Mouse (Mus musculus): ENCODE data around the gene Dusp16. TPM values are rescaled to one million over a fixed set of nuclear protein-coding genes. Genes with fewer than 3 reads are reported as not detected.
"Not testable (repeated sequence)": the region's sequence is repeated elsewhere in the genome, so short reads cannot be mapped to it uniquely, and the experiment has no call there.

Dusp16 gene
- polyA plus RNA-seq, 1 experiment from 2014 or later: 14.2 TPM

GRCm38 (mm10) chr6:134673712-134674111 is 118.7 kb downstream of the Dusp16 start:
- not testable (repeated sequence) for H3K4me1 ChIP-seq; H3K9me3 ChIP-seq (replicated peaks); DNase-seq (ENCODE audit: low spot score); H3K36me3 ChIP-seq; H3K27ac ChIP-seq (replicated peaks); H3K4me3 ChIP-seq; H3K27me3 ChIP-seq (ENCODE audit: low read depth, poor library complexity, severe bottlenecking)
- 90% methylated on average over 8 of the region's 8 CpGs for WGBS

DNA sequence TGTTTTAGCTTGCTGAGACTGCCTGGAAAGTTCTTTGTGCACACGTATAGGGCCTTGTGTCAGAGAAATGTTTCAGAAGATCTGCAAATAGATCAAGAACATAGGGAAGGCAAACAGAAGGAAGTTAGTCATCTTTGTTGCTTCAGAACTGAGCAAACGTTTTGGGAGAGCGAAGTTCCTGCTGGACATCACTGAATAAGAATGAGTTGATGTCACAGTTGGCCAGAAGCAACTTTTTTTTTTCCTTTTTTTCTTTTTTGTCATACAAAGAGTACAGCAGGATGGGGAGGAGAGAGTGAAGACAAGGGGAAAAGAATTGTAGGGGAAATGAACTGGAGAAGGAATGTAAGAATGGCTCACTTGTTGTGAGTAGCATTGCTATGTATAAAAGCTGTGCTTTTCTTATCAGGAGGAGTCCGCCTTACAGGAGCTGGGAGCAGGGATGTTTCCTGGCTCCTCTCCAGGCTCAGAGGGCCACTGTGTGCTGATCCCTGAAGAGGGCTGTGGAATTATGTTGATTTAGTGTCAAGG is 121.5 kb downstream of the Dusp16 start:
- DNase-seq (ENCODE audit: low spot score): no peak
- Histone ChIP-seq H3K4me1 (peaks cover 4% of the 10 kb centered on the region), H3K4me3 (no peak overlapping the region), H3K36me3 (no peaks in the 10 kb centered on the region), H3K27ac (replicated peaks) (no peak overlapping the region), H3K27me3 (ENCODE audit: low read depth, poor library complexity, severe bottlenecking) (no peaks in the 10 kb centered on the region), H3K9me3 (replicated peaks) (no peaks in the 10 kb centered on the region)
- WGBS: 79% methylated on average over 4 of the region's 4 CpGs

GRCm38 (mm10) chr6:134669179-134669865 is 123.1 kb downstream of the Dusp16 start:
- no peaks in the 10 kb centered on the region for H3K9me3 ChIP-seq (replicated peaks)
- H3K4me1 ChIP-seq: peaks cover 4% of the 10 kb centered on the region
- no peaks in the 10 kb centered on the region for H3K27me3 ChIP-seq (ENCODE audit: low read depth, poor library complexity, severe bottlenecking)
- no peak for DNase-seq (ENCODE audit: low spot score)
- 86% methylated on average over 6 of the region's 6 CpGs for WGBS
- H3K27ac ChIP-seq (replicated peaks): no peak overlapping the region
- no peak overlapping the region for H3K4me3 ChIP-seq
- no peaks in the 10 kb centered on the region for H3K36me3 ChIP-seq

- H3K27ac ChIP-seq (replicated peaks): no peak overlapping the region
- H3K27me3 ChIP-seq (ENCODE audit: low read depth, poor library complexity, severe bottlenecking): no peaks in the 10 kb centered on the region
- H3K36me3 ChIP-seq: no peaks in the 10 kb centered on the region
- no peak for DNase-seq (ENCODE audit: low spot score)
- 96% methylated on average over 2 of the region's 2 CpGs for WGBS
- no peak overlapping the region for H3K4me3 ChIP-seq
- peaks cover 4% of the 10 kb centered on the region for H3K4me1 ChIP-seq
- H3K9me3 ChIP-seq (replicated peaks): no peaks in the 10 kb centered on the region
Observed at GRCm38 (mm10) chr6:134668519-134668918, 123.9 kb downstream of the Dusp16 start.

- no peaks in the 10 kb centered on the region for H3K36me3 ChIP-seq
- 83% methylated on average over 9 of the region's 9 CpGs for WGBS
- H3K27me3 ChIP-seq (ENCODE audit: low read depth, poor library complexity, severe bottlenecking): no peaks in the 10 kb centered on the region
- DNase-seq (ENCODE audit: low spot score): no peak
- H3K4me1 ChIP-seq: no peaks in the 10 kb centered on the region
- no peak overlapping the region for H3K27ac ChIP-seq (replicated peaks)
- no peak overlapping the region for H3K4me3 ChIP-seq
- H3K9me3 ChIP-seq (replicated peaks): no peaks in the 10 kb centered on the region
Observed at GRCm38 (mm10) chr6:134665817-134666216, 126.6 kb downstream of the Dusp16 start.

Other genes with a start within 250 kb of the Dusp16 start
- gene Lrp6, start 225.7 kb downstream of the Dusp16 start, polyA plus RNA-seq (2016; fragmentation: Nextera tagmentation; extraction: Ambion mirVana): 24.4 and 24.5 TPM in 2 replicates
- gene Mansc1, start 160.1 kb downstream of the Dusp16 start, polyA plus RNA-seq (2016; fragmentation: Nextera tagmentation; extraction: Ambion mirVana): 0.49 and 1.3 TPM in 2 replicates
- gene Borcs5, start 153.1 kb downstream of the Dusp16 start, polyA plus RNA-seq (2016; fragmentation: Nextera tagmentation; extraction: Ambion mirVana): 20.3 and 23.6 TPM in 2 replicates
- 1.0 and 1.3 TPM in 2 replicates for gene Crebl2, start 37.5 kb upstream of the Dusp16 start, polyA plus RNA-seq (2016; fragmentation: Nextera tagmentation; extraction: Ambion mirVana)
- 32.3 and 37.7 TPM in 2 replicates for gene Gpr19, start 106.0 kb upstream of the Dusp16 start, polyA plus RNA-seq (2016; fragmentation: Nextera tagmentation; extraction: Ambion mirVana)
- gene Cdkn1b, start 127.8 kb upstream of the Dusp16 start, polyA plus RNA-seq (2016; fragmentation: Nextera tagmentation; extraction: Ambion mirVana): 15.5 and 20.9 TPM in 2 replicates
- 2.5 and 2.8 TPM in 2 replicates for gene Apold1, start 189.1 kb upstream of the Dusp16 start, polyA plus RNA-seq (2016; fragmentation: Nextera tagmentation; extraction: Ambion mirVana)
- 105 and 108 TPM in 2 replicates for gene Ddx47, start 219.0 kb upstream of the Dusp16 start, polyA plus RNA-seq (2016; fragmentation: Nextera tagmentation; extraction: Ambion mirVana)

Measured in midbrain, embryonic 10.5 days (tissue).